Mouse (Mus musculus) intestine, embryonic 14.5 days (tissue): ENCODE measurements around the gene Umod. TPM values are rescaled to one million over a fixed set of nuclear protein-coding genes. Genes with fewer than 3 reads are reported as not detected.

Experiments
- ATAC-seq: fragments of 200-750 bp; cut with Nextera tagmentation; replicated peaks from 2 replicates; pipeline ENCODE4 v1.8.0; 2017; ENCODE audit warnings: low read depth, moderate number of reproducible peaks, moderate TSS enrichment, moderate library complexity; ENCODE audit not compliant: low FRiP score, low TSS enrichment
- DNase-seq: peaks from one replicate; pipeline ENCODE4 v3.0.0-alpha.2; 2018; ENCODE audit warnings: low spot score
- H3K27ac ChIP-seq: fragments of 300-500 bp; sonication (generic); 2 replicates; pipeline ENCODE4 v1.5.1; 2014; ENCODE audit warnings: low read depth, mild to moderate bottlenecking, control low read depth
- H3K27me3 ChIP-seq: fragments of 300-500 bp; sonication (generic); replicated peaks from 2 replicates; pipeline ENCODE4 v1.6.1; 2014; ENCODE audit warnings: low read length, control low read depth; ENCODE audit not compliant: control insufficient read depth, insufficient read depth
- H3K36me3 ChIP-seq: fragments of 300-500 bp; sonication (generic); 2 replicates; pipeline ENCODE4 v1.6.1; 2014; ENCODE audit warnings: low read length, control low read depth; ENCODE audit not compliant: control insufficient read depth, insufficient read depth
- H3K4me1 ChIP-seq: fragments of 300-500 bp; sonication (generic); replicated peaks from 2 replicates; pipeline ENCODE4 v1.6.1; 2014; ENCODE audit warnings: low read length, control low read depth, mixed read lengths; ENCODE audit not compliant: control insufficient read depth, insufficient read depth
- H3K4me2 ChIP-seq: fragments of 300-500 bp; sonication (generic); 2 replicates; pipeline ENCODE4 v1.6.1; 2014; ENCODE audit warnings: low read length
- H3K4me3 ChIP-seq: fragments of 300-500 bp; sonication (generic); 2 replicates; pipeline ENCODE4 v1.5.1; 2014; ENCODE audit warnings: low read depth, low read length, control low read depth, mixed read lengths
- H3K9ac ChIP-seq: fragments of 300-500 bp; sonication (generic); 2 replicates; pipeline ENCODE4 v1.6.1; 2014; ENCODE audit warnings: mild to moderate bottlenecking, low read length
- H3K9me3 ChIP-seq: fragments of 300-500 bp; sonication (generic); 2 replicates; pipeline ENCODE4 v1.6.1; 2016; ENCODE audit warnings: low read length, control low read depth; ENCODE audit not compliant: control insufficient read depth
- WGBS: fragments of 180-500 bp; shearing (Covaris S2); extraction: QIAGEN DNeasy Blood & Tissue Kit; methylation state at CpG from one replicate; pipeline ENCODE4 v1.1.7; 2014; 5-methylcytosine and 5-hydroxymethylcytosine counted together
- polyA plus RNA-seq: library from polyadenylated mRNA; unstranded; fragments of >200 nt; fragmentation: Nextera tagmentation; extraction: Ambion mirVana; gene quantifications from 2 replicates; pipeline ENCODE4 v1.2.1, GENCODE M21; 2014

The Umod gene
- polyA plus RNA-seq = not detected in 2 replicates

DNA sequence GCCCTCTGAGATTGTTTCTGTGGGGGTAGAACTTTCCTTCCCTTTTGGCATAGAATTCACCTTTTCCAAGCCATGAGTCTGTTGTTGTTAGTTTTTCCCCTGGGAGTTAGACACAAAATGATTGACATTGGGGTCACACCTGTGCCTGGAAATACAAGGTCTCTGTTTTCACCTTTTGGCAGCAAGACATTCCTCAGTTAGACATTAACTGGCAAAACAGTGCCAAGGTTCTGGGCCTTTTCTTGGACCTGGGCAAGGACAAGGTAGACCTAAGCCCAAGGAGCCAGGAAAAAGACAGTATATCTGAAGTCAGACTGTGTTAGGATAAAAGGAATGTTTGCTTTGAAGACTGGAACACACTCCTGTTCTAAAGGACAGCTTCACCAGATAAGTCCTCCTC lies at the start of gene Umod:
Gene Umod, minus strand, starts transcription at position 27 of the 400 bp plus-strand sequence.
- Histone ChIP-seq H3K4me2 (no peak within 1 kb of the TSS), H3K9ac (no peak within 1 kb of the TSS), H3K9me3 (no peaks in the 10 kb centered on the region), H3K4me3 (no peak within 1 kb of the TSS), H3K36me3 (no peaks in the 10 kb centered on the region), H3K4me1 (no peaks in the 10 kb centered on the region), H3K27ac (no peak within 1 kb of the TSS), H3K27me3 (no peaks in the 10 kb centered on the region)
- ATAC-seq (no peak), DNase-seq (no peak)

DNA sequence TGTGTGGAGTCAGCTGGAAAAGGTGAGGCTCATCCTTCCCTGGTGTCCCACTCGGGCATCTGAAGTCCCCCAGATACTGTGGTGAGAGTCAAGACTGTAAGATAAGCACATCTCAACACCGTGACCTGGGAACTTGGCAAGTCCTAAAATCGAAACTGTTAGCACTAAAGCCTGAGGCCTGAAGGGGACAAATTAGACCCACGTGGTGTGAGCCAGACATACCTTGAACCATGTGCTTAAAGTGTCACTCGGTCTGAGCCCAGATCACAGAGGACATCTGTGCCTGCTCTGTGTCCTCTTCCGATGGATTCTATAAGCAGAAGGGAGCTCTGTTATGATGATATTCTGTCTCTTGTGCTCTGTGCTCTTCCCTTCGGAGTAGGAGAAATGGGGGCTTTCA lies 49.5 kb upstream of the Umod start:
- Histone ChIP-seq H3K4me2 (no peak overlapping the region), H3K36me3 (no peaks in the 10 kb centered on the region), H3K4me1 (no peaks in the 10 kb centered on the region), H3K27me3 (no peaks in the 10 kb centered on the region), H3K9ac (no peak overlapping the region), H3K9me3 (no peaks in the 10 kb centered on the region), H3K27ac (no peak overlapping the region), H3K4me3 (no peak overlapping the region)
- ATAC-seq = no peak
- no peak for DNase-seq
- WGBS = 75% methylated on average over 7 of the region's 7 CpGs

GRCm38 (mm10) chr7:119527548-119527947 lies 48.5 kb upstream of the Umod start:
- WGBS = 57% methylated on average over 2 of the region's 2 CpGs
- DNase-seq (no peak), ATAC-seq (no peak)
- Histone ChIP-seq H3K27me3 (no peaks in the 10 kb centered on the region), H3K9ac (no peak overlapping the region), H3K9me3 (no peaks in the 10 kb centered on the region), H3K36me3 (no peaks in the 10 kb centered on the region), H3K27ac (no peak overlapping the region), H3K4me2 (no peak overlapping the region), H3K4me1 (no peaks in the 10 kb centered on the region), H3K4me3 (no peak overlapping the region)

DNA sequence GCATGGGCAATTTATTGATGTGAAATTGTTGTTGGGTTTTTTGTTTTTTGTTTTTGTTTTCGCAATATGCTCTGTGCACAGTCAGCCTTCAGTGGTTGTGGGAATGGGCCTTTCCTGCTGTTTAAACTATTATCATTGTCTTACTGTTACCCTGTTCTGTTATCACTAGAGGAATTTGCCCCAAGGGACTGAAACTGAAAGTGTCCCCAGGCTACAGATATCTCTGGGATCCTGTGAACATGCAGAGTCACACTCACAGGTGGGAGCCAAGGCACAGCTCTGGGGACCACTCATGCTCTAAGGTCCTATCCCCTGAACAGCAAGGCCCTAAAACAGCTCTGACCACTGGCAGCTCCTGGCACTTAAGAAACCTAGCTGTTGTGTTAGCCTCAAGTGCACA lies 48.1 kb upstream of the Umod start:
- no peak overlapping the region for H3K4me3 ChIP-seq
- H3K27ac ChIP-seq = no peak overlapping the region
- H3K9ac ChIP-seq = no peak overlapping the region
- H3K4me2 ChIP-seq = no peak overlapping the region
- 94% methylated on average over 1 of the region's 1 CpGs for WGBS
- no peak for ATAC-seq
- no peaks in the 10 kb centered on the region for H3K36me3 ChIP-seq
- DNase-seq = no peak
- no peaks in the 10 kb centered on the region for H3K4me1 ChIP-seq
- no peaks in the 10 kb centered on the region for H3K27me3 ChIP-seq
- H3K9me3 ChIP-seq = no peaks in the 10 kb centered on the region

DNA sequence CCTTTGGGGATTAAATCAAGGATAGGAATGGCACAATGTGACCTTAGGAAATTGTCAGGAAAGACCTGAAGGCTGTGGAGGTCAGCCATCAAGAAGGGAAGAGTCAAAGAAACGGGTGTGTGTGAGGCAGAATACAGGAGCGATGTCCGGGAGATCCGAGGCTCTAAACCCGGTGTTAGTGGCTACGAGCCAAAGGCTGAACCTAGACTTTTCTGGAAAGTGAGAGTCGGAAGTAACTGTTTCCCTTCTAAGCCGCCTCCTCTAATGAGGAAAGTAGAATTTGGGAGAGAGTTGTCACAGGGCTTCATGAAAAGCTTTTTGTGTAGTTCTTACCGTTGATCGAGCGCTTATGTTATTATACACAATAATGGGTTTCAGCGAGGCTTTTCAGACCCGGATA lies 47.4 kb upstream of the Umod start:
- Histone ChIP-seq H3K4me2 (no peak overlapping the region), H3K4me1 (no peaks in the 10 kb centered on the region), H3K9me3 (no peaks in the 10 kb centered on the region), H3K36me3 (no peaks in the 10 kb centered on the region), H3K9ac (no peak overlapping the region), H3K27me3 (no peaks in the 10 kb centered on the region), H3K27ac (no peak overlapping the region), H3K4me3 (no peak overlapping the region)
- no peak for ATAC-seq
- no peak for DNase-seq
- 79% methylated on average over 13 of the region's 13 CpGs for WGBS

- Histone ChIP-seq H3K27me3 (no peaks in the 10 kb centered on the region), H3K4me1 (no peaks in the 10 kb centered on the region), H3K9ac (no peak overlapping the region), H3K27ac (no peak overlapping the region), H3K4me2 (no peak overlapping the region), H3K36me3 (no peaks in the 10 kb centered on the region), H3K4me3 (no peak overlapping the region), H3K9me3 (no peaks in the 10 kb centered on the region)
- DNase-seq (no peak), ATAC-seq (no peak)
- 19% methylated on average over 2 of the region's 2 CpGs for WGBS
Observed at GRCm38 (mm10) chr7:119525881-119526281, 46.8 kb upstream of the Umod start.

GRCm38 (mm10) chr7:119523389-119523788 lies 44.3 kb upstream of the Umod start, which contains the start of gene Pdilt:
Pdilt (minus strand) TSS chr7:119523489.
- Histone ChIP-seq H3K4me1 (no peaks in the 10 kb centered on the region), H3K27me3 (no peaks in the 10 kb centered on the region), H3K4me3 (no peak within 1 kb of the TSS), H3K9me3 (no peaks in the 10 kb centered on the region), H3K4me2 (no peak within 1 kb of the TSS), H3K36me3 (no peaks in the 10 kb centered on the region), H3K9ac (no peak within 1 kb of the TSS), H3K27ac (no peak within 1 kb of the TSS)
- no peak for ATAC-seq
- 66% methylated on average over 4 of the region's 4 CpGs for WGBS
- DNase-seq = no peak

DNA sequence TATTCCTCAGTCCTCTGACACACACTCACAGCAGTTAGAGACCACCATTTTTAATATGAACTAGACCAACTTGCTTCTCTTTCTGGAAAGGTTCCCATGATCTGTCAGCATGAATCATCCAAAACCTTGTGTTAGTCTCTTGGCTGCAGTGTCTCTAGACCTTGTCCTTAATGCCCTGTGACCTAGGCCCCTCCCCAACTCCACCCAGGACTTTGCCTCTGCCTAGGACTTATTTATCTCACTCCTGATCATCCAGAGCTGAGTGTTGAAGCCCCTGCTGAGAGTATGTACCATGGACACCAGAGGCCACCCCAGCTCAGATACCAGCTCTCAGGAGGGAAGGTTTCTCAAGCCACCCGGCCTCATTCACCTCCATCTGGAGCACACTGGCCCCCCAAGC lies 43.3 kb upstream of the Umod start:
- Histone ChIP-seq H3K9ac (no peak overlapping the region), H3K4me2 (no peak overlapping the region), H3K27ac (no peak overlapping the region), H3K36me3 (no peaks in the 10 kb centered on the region), H3K4me1 (no peaks in the 10 kb centered on the region), H3K27me3 (no peaks in the 10 kb centered on the region), H3K9me3 (no peaks in the 10 kb centered on the region), H3K4me3 (no peak overlapping the region)
- no peak for ATAC-seq
- WGBS = 76% methylated on average over 1 of the region's 1 CpGs
- no peak for DNase-seq

- ATAC-seq (no peak), DNase-seq (no peak)
- H3K4me1 ChIP-seq = no peaks in the 10 kb centered on the region
- no peak overlapping the region for H3K27ac ChIP-seq
- H3K9me3 ChIP-seq = no peaks in the 10 kb centered on the region
- WGBS = 70% methylated on average over 3 of the region's 3 CpGs
- no peak overlapping the region for H3K4me2 ChIP-seq
- no peaks in the 10 kb centered on the region for H3K27me3 ChIP-seq
- H3K9ac ChIP-seq = no peak overlapping the region
- no peak overlapping the region for H3K4me3 ChIP-seq
- no peaks in the 10 kb centered on the region for H3K36me3 ChIP-seq
Observed at GRCm38 (mm10) chr7:119521816-119522215, 42.7 kb upstream of the Umod start.
